Mouse (Mus musculus) cerebellum, postnatal 25 days (tissue): ENCODE measurements around the gene Psmd12.
"Not testable (repeated sequence)": the region's sequence is repeated elsewhere in the genome, so short reads cannot be mapped to it uniquely, and the experiment has no call there.

Experiments
- DNase-seq, 2 experiments: peaks; one replicate each; pipeline ENCODE4 v3.0.0; 2021; ENCODE audit warnings: mixed read lengths in 2 of 2

Psmd12 gene

DNA sequence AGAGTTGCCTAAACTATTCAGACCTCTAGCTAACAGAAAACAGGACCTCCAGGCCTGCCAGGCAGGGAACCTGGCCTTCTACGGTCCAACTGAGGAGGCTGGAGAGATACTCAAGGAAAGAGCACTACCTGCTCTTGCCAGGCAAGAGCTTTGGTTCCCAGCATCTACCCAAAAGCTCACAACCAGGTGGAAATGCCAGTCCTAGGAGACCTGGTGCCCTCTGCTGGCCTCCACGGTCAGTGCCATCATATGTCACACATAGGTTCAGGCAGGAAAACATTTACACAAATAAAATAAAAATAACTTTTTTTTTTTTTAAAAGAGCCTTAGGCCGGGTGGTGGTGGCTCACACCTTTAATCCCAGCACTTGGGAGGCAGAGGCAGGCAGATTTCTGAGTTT is 16.8 kb upstream of the Psmd12 start:
- peak in 1 of 2 experiments; percentile 35 for DNase-seq

- DNase-seq = no peak
Measured at GRCm38 (mm10) chr11:107463251-107463681, 16.0 kb upstream of the Psmd12 start.

DNA sequence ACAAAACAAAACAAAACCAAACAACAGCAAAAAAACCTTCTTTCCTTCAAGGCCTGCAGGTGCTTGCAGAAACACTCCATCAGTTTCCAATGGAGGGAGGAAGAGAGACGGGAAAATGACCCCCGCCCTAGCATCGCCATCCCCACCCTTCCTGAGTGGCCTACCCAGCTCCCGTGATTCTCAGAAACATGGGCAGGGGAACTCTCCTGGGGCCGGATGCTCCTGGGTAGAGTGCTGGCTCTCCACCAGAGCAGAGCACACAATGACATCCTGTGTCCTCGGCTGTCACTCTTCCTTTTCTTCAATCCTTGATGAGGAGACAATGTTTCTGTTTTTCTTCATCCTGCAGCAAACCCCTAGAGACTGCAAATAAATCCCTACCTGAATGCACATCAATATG is 15.1 kb upstream of the Psmd12 start:
- peak in 1 of 2 experiments; percentile 25 for DNase-seq

- DNase-seq = no peak
Measured at GRCm38 (mm10) chr11:107465041-107465440, 14.2 kb upstream of the Psmd12 start.

- DNase-seq = no peak
Measured at GRCm38 (mm10) chr11:107465969-107466368, 13.3 kb upstream of the Psmd12 start.

- DNase-seq = no peak
Measured at GRCm38 (mm10) chr11:107466611-107467391, 12.5 kb upstream of the Psmd12 start.

GRCm38 (mm10) chr11:107468252-107469030 is 10.8 kb upstream of the Psmd12 start:
- DNase-seq = peak; percentile 19 to 25

DNA sequence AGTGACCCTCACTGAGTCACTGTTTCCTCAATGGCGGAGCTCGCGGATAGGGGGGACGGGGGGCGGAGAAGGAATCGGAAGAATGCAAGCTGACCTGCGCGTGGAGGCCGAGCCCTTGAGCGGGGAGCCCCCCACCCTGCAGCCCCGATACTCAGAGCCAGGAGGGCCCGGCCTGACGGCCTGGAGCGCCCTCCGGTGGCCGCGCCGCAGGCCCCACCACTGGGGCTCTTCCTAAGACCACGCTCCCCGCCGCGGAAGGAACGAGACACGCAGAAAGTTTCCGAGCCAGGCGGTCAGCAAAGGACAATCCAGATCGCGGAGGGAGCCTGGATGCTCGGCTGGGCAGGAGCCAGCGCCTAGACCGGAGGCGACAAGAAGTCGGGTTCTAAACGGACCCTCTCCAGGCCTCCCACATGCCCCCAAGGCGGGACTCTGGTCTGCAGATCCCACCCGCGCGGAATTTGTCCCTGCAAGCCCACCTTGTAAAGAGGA is 10.2 kb upstream of the Psmd12 start:
- DNase-seq = peak; percentile 83 to 89

GRCm38 (mm10) chr11:107469523-107470371 is 9.5 kb upstream of the Psmd12 start:
- DNase-seq = peak; percentile 83 to 84

DNA sequence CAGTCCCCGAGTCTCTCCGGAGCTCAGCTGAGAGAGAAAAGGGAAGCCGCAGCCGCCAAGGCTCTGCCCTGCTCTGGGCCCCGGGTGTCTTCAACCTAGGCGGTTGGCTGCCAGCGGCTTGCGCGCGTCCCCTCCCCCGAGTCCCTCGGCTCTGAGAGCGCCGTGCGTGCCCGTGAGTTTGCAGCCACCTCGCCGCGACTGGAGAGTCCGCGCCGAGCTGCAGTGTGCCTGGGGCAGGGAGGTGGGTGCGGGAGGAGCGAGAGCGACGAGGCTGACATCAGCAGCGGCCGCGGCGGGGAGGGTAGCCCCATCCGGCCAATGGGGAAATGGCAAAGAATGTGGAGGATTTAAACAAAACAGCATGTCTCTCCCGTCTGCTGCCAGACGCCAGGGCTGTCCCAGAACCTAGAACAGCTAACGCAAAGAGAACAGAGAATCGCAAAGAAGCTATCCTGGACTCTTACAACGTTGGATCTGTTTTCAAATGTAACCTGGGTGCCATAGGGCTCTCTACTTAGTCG is 8.7 kb upstream of the Psmd12 start, which contains the start of gene Pitpnc1:
TSS of gene Pitpnc1 (minus strand) at position 179 of the 521 bp plus-strand sequence.
- DNase-seq = peak; percentile 93 to 95

GRCm38 (mm10) chr11:107471071-107471720 is 8.1 kb upstream of the Psmd12 start:
- no peak for DNase-seq

DNA sequence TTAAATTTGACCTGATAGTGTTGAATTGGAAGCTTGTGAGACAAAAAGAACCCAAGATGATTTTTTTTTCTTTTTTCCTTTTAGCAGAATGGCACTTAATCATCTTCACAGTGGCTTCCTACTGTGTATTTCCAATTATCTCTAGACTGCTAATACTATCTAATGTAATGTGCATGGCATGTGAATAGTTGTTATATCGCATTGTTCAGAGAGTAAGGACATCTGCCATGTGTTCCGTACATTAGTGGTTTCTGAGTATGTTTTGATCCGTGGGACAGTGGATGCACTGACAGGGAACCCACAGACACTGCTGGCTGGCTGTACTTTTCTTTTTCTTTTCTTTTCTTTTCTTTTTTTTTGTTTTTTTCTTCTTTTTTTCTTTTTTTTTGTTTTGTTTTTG is 7.0 kb upstream of the Psmd12 start:
- DNase-seq = no peak

DNA sequence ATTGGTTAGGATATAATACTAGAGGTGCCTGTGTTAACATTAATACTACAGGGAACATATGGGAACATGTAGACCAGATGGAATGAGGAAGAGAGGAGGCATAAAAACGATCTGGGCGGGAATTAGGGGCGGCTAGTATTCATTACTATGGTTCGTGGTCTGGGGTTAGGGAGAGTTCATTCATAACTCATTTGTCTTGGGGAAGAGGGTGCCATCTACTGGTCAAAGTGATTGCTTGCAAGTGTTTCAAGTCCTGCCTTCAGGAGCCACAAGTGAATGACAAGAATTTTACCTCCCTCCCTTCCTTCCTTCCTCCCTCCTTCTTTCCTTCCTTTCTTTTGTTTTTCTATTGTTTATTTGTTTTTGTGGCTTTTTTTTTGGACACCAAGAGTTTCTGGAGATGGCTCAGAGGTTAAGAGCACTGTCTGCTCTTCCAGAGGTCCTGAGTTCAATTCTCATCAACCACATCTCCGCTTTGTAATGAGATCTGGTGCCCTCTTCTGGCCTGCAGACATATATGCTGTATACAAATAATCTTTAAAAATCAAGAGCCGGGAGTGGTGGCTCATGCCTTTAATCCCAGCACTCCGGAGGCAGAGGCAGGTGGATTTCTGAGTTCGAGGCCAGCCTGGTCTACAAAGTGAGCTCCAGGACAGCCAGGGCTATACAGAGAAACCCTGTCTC is 6.0 kb upstream of the Psmd12 start:
- peak; percentile 42 to 58 for DNase-seq

DNA sequence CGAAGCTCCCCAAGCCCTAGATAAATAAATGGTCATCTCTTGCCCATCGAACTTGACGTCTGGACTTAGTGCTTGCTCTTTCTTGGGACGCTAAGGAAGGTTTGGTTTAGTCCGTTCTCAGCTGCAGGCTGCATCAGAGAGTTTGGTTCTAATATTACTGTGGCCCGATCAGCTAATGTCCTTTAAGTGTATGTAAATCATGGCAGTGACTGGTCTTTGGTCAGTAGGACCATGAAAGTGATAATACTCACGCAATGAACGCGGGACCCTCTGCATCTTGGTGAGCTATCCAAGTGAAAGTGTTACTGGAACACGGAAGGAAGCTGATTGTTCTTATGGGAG is 549 bp downstream of the Psmd12 start:
- no peak for DNase-seq

GRCm38 (mm10) chr11:107484341-107484740 is 5.1 kb downstream of the Psmd12 start:
- DNase-seq = no peak

DNA sequence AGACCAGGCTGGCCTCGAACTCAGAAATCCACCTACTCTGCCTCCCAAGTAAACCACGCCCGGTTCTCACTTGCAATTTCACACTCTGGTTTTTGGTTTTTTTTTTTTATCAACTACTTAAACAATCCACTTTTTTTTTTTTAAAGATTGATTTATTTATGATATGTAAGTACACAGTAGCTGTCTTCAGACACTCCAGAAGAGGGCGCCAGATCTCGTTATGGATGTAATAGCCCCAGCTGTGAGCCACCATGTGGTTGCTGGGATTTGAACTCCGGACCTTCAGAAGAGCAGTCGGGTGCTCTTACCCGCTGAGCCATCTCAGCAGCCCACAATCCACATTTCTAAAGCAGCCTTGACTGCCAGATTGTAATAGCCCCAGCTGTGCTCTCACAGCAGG is 23.5 kb downstream of the Psmd12 start:
- DNase-seq = no peak

DNA sequence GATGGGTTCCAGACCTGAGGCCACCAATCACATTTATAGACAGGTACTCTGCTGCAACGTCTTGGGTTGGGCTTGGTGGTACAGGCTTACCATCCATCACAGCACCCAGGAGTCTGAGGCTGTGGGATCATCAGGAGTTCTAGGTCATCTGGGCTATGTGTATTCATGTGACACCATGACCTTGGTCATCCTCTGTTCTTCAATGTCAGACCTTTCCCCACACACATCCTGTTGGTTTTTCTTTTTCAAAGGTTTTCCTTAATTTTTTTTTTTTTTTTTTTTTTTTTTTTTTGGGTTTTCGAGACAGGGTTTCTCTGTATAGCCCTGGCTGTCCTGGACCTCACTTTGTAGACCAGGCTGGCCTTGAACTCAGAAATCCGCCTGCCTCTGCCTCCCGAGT is 25.1 kb downstream of the Psmd12 start:
- DNase-seq = not testable (repeated sequence)

- peak in 1 of 2 experiments; percentile 15 for DNase-seq
Measured at GRCm38 (mm10) chr11:107506260-107506659, 27.0 kb downstream of the Psmd12 start.

DNA sequence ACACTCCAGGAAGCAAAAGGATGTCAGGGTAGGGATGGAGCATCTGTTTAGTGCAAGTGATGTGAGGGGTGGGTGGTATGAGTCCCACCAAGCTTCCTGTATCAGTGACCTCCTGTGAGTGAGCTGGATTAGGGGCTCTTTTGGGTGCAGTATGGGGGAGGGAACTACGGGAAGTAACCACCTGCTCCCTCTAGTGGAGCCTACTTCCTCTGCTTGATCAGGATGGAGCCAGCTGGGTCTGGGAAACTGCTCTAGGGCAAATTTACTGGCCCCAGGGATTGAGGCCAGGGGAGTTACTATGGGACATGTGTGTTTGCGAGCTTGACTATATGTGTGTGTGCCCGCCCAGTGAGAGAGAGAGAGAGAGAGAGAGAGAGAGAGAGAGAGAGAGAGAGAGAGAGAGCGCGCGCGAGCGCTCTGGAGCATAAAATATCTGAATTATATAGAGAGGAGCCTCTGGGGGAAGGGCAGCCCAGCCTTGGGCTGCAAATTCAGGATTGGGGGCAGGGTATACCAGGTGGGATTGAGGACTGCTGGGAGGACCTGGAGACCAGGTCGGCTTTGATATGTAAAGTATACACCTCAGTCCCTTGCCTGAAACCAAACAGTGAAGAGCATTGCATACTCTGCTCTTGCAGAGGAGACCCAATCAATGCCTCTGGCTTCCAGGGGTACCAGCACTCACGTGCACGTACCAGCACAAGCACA is 30.5 kb downstream of the Psmd12 start:
- no peak for DNase-seq

DNA sequence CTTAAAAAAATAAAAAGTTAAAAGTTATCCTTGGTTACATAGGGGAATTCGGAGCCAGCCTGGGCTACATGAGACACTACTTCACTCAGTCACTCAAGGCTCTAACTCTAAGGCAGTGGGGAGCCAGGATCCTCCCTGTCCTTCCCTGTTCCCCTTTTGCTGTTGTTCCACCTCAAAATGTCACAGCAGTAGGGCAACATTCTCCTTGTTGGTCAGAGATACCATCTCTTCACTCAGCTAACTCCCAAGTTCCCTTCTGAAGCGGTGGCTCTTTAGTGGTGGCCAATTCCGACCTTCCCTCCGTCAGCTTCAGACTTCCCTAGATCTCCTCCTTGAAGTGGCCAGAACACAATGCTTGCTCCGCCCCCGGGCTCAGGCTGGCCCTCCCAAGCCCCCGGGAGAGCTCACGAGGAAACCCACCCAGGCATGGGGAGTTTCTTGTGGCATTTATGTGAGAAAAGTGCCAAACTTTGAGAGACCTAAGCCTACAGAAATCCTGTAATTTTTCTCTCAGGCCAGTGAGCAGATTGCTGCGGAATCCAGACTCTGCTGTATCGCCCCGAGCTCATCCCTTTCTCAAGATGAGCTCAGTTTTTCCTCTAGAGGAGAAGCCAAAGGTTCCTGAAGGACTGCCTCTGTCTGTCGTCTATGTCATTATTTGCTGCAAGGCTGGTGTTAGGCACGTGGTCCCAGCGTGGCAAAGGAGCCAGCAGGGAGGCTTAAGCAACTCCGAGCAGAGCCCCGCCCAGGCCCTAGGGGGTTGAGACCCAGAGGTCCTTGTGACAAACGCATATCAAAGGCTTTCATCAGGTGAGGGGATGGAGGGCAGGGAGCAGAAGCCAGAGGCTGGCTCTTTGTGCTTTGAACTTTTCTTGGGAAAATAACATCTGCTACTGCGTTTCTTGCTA is 31.3 kb downstream of the Psmd12 start:
- DNase-seq = peak in 1 of 2 experiments; percentile 15
